Mouse (Mus musculus) skeletal muscle tissue, adult 2 months (tissue): Measurements from ENCODE around the gene Pdss1.
"Not testable (repeated sequence)": the region's sequence is repeated elsewhere in the genome, so short reads cannot be mapped to it uniquely, and the experiment has no call there.

Experiments
- DNase-seq: peaks from one replicate; pipeline ENCODE4 v3.0.0-alpha.2; 2012; ENCODE audit warnings: low read depth, low spot score

Pdss1 gene

DNA sequence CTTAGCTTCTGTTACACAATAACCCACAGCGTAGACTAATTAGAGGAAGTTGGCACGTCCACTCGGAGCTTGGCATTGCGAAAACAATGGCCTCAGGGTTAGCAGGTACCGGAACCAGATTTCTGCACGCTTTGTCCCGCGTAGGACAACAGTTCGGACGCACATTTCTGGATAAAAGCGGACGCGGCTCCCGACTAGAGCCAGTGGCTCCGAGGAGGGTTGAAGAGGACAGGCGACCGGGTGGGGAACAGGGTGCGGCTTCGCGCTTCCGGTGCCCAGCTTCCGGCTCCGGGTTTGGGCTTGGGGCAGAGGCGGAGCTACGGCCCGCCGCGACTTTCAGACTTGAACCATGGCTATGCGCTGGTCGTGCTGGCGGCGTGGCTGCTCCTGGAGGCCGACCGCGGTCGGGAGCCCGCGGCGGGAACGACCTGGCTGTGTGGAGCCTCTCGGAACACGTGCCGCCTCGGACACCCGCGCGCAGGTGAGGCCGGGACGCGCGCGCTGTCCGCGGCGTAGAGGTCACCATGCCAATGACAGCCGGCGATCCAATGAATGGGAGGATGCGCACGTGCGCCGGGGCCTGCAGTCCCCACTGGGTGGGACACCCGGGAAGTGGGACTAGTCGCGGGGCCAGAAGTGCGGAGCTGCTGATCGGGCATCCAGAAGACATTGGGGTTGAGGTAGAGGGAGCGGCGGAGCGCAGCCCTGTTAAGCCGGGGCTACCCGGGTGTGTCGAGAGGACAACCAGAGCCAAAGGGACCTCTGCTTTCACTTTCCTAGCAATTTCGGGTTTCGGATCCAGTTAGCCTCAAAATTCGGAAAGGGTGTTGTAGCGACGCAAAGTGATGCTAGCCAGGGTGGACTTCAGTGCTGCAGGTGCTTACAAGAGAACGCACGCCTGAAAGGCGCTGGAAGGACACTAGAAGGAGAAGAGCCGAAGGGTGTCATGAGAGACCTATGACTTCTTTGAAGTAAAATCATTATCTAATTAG lies at the start of gene Pdss1:
Gene Pdss1 (plus strand): TSS at position 241 of the 992 bp plus-strand sequence.
- DNase-seq, result peak; percentile 88

DNA sequence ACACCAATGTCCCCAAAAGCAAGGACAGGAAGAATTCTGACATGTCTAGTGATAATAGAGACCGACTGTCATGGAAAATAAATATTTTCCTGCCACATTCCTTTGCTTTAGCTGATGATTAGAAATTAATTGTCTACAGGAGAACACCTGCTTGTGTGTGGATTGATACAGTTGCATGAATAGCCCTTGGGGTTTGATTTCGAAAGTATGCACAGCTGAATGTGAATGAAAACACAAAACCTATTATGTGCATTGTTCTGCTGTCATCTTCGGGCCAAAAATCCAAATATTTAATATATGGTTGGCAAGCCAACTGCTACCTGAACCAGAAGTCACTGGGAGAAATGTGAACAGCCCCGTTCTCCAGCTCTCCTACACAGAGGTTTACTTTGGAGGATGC lies 43.4 kb upstream of the Pdss1 start:
- no peak for DNase-seq

GRCm38 (mm10) chr2:22857501-22857900 lies 37.8 kb upstream of the Pdss1 start:
- DNase-seq, result no peak

- no peak for DNase-seq
Observed at GRCm38 (mm10) chr2:22862194-22862593, 33.1 kb upstream of the Pdss1 start.

DNA sequence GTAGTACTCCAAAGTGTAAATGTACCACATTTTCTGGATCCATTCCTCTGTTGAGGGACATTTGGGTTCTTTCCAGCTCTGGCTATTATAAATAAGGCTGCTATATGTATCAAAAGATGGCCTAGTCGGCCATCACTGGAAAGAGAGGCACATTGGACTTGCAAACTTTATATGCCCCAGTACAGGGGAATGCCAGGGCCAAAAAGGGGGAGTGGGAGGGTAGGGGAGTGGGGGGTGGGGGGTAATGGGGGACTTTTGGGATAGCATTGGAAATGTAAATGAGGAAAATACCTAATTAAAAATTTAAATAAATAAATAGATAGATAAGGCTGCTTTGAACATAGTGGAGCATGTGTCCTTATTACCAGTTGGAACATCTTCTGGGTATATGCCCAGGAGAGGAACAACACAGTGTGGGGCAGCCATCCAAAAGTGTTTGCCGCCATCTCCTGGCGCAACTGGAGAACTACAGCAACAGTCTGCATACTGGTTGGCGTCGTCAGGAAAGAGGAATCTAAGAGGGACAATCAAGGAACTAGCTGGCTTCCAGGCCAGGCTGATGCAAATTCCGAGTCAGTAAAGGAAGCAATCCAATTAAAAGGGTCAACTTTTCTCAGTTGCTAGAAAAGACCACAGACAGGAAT lies 30.8 kb upstream of the Pdss1 start:
- peak; percentile 64 for DNase-seq

GRCm38 (mm10) chr2:22865818-22866217 lies 29.5 kb upstream of the Pdss1 start:
- DNase-seq, result no peak

DNA sequence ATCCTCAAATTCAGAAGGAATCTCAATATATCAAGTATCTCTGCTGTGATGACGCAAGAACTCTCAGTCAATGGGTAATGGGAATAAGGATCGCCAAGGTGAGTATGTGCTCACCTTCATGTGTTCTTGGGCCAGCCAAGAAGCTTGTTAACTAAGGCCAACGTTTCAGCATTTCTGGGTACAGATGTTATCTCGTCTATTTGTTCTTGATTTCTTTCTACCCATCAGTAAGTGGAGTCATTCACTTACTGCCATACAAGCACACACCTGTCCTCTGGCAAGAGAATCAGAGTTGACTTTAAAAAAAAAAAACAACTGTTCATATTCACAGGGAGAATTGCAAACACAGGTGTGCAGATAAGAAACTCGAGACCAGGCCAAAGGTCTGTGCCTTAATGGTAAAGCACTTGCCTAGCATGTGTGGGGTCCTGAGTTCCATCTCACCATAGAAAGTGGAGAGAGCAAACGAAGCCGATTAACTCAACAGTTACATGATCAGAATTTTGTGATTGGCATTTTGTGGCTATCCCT lies 28.4 kb upstream of the Pdss1 start:
- DNase-seq, result no peak

GRCm38 (mm10) chr2:22873159-22873558 lies 22.2 kb upstream of the Pdss1 start:
- no peak for DNase-seq

DNA sequence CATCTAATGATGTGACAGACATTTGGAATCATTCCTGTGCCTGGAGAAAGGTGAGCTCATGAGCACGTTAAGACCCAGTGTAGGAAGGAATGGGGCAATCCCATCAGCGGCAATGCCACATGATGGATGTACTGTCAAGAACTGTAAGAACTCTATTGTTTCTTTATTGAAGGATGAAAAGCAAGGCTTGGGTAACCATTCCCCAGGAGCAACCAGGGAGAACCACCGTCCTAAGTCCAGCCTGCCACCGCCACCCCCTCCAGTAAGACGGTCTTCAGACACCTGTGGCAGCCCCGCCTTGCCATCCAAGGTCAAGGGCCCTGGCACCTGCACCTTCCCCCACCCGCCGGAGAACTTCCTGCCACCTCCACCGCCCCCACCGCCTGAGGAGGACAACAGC lies 20.7 kb upstream of the Pdss1 start:
- no peak for DNase-seq

GRCm38 (mm10) chr2:22876614-22877013 lies 18.7 kb upstream of the Pdss1 start:
- no peak for DNase-seq

DNA sequence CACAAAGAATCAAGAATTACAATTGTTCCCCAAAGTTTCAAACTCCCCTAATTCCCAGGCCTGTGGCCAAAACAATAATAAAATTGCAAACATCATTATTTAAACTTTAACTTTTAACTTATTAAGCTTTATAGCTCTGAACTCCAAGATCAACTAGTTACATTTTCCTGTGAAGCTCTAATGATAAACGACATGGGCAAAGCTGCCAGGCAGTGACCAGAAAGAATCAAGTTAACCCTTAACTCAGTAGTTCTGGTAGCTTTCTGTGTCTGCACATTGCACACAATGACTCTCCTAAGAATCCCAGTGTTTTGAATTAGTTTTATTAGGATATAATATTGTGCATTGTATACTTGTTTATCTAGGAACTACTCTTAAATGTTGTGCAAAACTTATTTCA lies 16.5 kb upstream of the Pdss1 start:
- no peak for DNase-seq

GRCm38 (mm10) chr2:22880726-22881125 lies 14.6 kb upstream of the Pdss1 start:
- DNase-seq, result not testable (repeated sequence)

GRCm38 (mm10) chr2:22894932-22895281 lies 415 bp upstream of the Pdss1 start:
- no peak for DNase-seq

- DNase-seq, result no peak
Observed at GRCm38 (mm10) chr2:22903947-22904346, 8.6 kb downstream of the Pdss1 start.

GRCm38 (mm10) chr2:22914421-22914820 lies 19.1 kb downstream of the Pdss1 start:
- no peak for DNase-seq

GRCm38 (mm10) chr2:22918651-22919050 lies 23.3 kb downstream of the Pdss1 start:
- no peak for DNase-seq

DNA sequence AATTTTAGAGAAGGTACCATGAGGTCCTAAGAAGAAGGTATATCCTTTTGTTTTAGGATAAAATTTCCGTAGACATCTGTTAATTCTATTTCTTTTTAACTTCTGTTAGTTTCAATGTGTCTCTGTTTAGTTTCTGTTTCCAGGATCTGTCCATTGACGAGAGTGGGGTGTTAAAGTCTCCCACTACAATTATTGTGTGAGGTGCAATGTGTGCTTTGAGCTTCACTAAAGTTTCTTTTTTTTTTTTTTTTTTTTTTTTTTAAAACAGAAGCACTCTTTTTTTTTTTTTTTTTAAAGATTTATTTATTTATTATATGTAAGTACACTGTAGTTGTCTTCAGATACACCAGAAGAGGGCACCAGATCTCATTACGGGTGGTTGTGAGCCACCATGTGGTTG lies 30.6 kb downstream of the Pdss1 start:
- DNase-seq, result not testable (repeated sequence)

DNA sequence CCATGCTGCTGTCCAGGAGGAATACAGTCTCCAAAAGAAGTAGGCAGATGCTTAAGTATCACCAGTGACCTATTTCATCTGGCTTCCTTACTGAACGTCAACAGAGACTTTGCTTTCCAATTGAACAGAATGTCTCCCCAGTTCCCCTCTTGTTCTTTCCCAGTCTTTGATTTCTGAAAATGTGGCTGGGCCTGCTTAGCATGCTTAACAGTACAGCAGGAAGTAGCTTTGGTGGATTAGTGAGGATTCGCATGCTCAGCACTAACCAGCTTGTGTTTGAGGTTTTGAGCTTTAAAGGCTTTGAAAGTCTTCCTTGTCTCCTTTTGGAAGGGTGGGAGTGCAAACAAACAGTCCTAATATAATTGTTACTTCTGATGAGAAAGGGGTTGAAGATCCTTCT lies 32.9 kb downstream of the Pdss1 start:
- no peak for DNase-seq

GRCm38 (mm10) chr2:22933556-22933955 lies 38.2 kb downstream of the Pdss1 start:
- no peak for DNase-seq

DNA sequence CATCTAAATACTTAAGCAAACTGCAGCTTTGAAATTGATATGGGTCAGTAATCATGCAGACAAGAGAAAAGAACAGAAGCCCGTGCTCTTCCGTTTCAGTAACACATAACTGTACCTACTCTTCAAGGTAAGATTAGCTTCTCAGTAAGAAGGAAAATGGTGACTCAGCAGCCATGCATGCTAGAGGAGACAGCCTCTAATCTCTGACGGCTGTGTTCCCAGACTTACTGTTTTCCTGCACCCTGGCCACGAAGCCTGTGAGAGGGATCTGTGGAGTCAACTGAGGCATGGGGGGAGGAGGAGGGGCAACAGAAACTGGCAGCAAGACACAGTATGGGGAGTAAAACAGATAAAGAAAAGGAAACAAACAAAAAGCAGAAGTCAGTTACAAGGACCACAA lies 54.6 kb downstream of the Pdss1 start:
- DNase-seq, result no peak

GRCm38 (mm10) chr2:22954278-22954677 lies 59.0 kb downstream of the Pdss1 start:
- DNase-seq, result no peak

DNA sequence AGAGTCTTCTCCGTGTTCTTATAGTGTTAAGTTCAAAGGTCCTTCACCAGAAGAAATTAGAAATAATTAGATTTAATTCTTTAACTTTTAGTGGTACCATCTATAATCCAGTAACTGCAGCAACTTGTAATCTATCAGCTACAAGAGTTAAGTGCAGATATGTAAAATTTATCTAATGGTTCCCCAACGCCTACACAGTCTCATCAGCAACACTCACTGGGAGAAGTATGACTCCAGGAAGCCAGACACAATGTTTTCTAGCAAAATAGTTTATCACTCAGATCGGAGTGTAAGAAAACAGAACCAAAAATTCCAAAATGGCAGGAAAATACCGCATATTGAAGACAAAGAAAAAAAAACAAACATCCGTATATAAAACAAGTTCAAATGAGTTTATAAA lies 60.6 kb downstream of the Pdss1 start:
- DNase-seq, result no peak

DNA sequence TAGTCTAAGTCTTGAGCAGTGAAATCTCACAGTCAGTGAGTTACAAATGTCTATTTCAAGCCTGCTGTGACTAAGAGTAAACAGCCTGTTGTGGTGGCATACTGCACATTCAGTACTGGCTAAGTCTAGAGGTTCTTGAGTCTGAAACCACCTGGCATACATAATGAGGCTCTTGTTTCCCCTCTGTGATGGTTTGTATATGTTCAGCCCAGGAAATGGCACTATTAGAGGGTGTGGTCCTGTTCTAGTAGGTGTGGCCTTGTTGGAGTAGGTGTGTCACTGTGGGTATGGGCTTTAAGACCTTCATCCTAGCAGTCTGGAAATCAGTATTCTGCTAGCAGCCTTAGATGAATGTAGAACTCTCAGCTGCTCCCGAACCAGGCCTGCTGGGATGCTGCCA lies 62.1 kb downstream of the Pdss1 start:
- DNase-seq, result no peak
